Mouse (Mus musculus): ENCODE measurements around the gene Tex45.
A peak's percentile ranks its signal among the peaks of the same experiment; 100 is the strongest.

The Tex45 gene

DNA sequence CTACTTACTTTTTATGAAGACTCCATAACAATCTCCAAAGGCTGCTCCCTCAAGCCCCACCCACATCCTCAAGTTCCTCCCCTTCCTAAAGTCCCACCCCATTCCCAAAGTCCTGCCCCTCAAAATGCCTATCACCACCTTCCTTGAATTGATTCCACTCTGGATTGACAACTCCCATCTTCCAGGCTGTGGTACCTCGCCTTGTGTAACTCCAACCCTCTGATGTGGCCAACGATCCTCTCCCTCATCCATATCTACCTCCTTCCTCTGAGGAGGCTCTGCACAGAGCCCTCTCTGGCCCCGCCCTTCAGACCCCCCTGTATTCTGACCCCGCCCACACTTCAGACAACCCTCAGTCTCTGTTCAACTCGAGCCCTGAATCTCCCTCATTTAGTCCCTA is 14.5 kb downstream of the Tex45 start:
- DNase-seq (ENCODE audit: low read depth, low spot score): no peak

DNA sequence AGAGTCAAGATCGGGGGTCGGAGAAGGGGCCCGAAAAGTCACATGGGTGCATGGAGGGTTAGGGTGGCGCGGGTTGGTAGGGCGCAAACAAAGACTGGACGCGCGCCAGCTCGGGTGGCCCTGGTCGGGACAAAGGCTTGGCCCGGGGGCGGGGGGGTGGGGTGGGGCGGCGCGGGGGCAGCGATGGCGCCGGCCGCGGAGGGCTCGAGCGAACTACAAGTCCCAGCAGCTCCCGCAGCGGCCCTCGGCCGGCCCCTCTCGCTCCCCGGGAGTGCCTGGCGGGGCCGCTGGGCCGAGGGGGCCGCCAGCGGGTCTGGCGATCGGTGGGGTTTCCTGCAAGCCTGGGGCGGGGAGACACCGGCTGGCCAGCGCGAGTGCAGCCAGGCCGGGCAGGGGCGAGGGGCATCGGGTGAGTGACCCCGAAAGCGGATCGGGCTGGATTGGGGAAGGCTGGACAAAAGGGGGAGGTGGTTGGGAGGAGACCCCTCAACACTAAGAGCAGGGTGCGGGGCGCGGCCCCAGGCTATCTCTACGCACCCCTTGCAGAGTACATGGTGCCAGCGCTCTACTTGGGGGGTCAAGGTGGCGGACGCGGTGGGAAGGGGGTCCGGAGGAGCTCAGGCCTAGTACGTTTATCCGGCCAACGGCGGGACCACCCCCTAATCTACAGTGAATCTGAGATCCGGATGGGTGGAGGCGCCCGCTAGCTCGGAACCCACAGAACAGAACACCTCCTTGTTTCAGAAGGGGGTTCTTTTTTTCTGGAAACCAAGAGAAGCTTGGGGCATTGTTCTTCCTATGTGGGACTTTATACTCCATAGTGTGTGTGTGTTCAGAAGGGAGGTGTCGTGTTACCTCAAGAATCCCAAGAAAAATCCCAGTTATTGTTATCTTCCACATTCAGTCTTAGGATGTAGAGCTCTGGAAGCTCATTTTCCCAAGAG is 22.5 kb downstream of the Tex45 start, which contains the start of gene Zfp358:
Gene Zfp358, plus strand, starts transcription at position 238 of the 944 bp plus-strand sequence.
- peak; percentile 86 for DNase-seq (ENCODE audit: low read depth, low spot score)

DNA sequence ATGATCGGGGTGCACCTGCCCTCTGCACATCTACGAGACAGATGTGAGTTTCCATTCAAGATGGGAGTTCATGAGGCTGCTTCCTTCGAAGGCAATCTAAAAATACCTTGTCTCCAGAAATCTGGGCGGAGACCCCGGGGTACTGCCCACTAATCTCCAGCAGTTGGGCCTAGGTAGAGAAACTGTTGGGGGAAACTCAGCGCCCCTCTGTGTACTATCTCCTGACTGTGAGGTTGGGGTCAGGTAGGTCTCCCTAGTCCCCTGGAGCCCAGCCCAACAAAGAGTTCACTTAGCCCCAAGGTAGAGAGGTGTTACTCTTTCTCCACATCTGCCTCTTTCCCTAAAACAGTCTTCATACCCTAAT is 23.2 kb downstream of the Tex45 start:
- no peak for DNase-seq (ENCODE audit: low read depth, low spot score)

DNA sequence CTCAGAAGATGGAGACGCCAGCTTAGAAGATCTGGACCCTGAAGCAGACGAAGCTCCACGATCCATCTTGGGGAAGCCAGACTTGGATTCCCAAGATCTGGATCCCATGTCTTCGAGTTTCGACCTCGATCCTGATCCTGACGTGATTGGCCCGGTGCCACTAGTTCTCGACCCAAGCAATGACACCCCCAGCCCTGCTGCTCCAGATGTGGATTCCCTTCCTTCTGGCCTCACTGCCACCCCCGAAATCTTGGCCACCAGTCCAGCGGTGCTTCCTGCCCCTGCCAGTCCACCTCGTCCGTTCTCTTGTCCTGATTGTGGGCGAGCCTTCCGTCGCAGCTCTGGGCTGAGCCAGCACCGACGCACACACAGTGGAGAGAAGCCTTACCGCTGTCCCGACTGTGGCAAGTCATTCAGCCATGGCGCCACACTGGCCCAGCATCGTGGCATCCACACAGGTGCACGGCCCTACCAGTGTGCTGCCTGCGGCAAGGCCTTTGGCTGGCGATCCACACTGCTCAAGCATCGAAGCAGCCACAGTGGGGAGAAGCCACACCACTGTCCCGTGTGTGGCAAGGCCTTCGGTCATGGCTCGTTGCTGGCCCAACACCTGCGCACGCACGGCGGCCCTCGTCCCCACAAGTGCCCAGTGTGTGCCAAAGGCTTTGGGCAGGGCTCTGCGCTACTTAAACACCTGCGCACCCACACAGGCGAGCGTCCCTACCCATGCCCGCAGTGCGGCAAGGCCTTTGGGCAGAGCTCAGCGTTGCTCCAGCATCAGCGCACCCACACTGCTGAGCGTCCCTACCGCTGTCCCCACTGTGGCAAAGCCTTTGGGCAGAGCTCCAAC is 25.1 kb downstream of the Tex45 start:
- DNase-seq (ENCODE audit: low read depth, low spot score): no peak

DNA sequence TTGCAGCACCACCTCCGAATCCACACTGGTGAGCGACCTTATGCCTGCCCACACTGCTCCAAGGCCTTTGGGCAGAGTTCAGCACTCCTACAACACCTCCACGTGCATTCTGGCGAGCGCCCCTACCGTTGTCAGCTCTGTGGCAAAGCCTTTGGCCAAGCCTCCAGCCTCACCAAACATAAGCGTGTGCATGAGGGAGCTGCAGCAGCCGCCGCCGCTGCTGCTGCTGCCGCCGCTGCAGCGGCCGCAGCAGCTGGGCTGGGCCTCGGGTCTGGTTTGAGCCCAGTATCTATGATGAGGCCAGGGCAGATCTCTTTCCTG is 25.7 kb downstream of the Tex45 start:
- DNase-seq (ENCODE audit: low read depth, low spot score): no peak

DNA sequence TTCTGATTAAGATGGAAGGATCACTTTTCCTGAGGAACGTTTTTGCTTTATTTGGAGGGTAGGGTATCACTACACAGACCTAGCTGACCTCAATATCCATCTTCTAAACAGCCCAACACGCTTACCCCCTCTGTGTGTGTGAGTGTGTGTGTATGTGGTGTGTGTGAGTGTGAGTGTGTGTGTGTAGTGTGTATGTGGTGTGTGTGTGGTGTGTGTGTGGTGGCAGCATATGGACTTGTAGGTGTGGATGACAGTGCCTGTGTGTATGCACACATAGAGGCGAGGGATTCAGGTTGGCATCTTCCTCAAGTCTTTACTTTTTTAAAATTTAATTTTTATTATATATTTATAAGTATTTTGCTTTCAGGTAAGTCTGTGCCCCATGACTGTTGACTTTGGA is 27.9 kb downstream of the Tex45 start:
- no peak for DNase-seq (ENCODE audit: low read depth, low spot score)

DNA sequence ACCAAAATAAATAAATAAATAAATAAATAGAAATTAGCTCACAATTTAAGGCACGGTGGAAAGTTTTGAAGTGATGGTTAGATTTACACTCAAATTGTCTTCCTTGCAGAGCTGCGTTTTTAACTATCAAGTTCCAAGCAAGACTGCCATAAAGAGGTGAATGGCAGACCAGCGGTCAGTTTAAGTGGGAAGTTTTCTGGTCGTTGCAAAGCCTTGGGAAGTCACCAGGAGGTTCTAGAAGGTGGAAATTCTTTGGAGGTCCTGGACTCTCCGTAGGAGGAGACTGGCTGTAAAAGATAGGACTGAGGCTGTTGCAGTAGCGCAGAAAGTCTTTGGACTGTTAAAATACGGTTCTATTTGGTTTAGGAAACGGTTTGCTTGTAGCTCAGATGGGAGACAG is 29.1 kb downstream of the Tex45 start:
- DNase-seq (ENCODE audit: low read depth, low spot score): no peak

DNA sequence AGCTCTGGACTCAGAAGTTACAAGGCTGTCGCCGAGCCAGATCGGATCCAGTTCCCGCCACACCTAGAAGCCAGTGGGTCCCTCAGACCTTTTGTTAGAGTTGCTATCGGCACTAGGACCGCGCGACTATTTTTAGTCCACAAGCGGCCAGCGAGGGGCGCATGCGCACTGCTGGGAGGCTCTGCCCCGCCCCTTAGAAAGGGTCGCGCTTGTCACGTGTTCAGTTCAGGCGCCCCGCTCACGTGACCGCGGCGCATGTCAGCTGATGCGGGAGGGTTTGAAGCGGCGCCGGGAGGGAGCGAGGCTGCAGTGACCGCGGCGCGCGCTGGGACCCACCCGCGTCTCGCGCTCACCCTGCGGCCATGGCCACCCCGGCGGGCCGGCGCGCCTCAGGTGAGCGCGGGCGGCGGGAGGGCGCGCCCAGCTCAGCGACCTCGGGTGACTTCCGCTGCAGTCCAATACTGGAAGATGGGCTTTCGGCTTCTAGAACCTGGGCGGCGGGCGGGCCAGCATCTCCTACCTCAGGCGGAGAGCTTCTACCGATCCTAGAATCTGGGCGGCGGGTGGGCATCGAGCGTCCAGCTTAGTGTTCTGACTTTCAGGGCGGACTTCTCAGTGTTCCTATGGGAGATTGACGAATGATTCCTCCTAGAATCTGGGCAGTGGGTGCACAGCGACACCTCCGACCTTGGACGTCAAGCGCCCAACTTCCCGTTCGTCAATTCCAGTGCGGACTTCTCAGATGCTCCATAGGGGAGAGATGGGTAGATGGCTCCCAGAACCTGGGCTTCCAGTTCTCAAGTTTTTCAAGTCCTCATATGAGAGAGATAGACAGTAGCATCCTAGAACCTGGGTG is 29.8 kb downstream of the Tex45 start, which contains the start of gene Mcoln1:
Gene Mcoln1, plus strand, starts transcription at position 223 of the 856 bp plus-strand sequence.
- peak; percentile 98 for DNase-seq (ENCODE audit: low read depth, low spot score)

DNA sequence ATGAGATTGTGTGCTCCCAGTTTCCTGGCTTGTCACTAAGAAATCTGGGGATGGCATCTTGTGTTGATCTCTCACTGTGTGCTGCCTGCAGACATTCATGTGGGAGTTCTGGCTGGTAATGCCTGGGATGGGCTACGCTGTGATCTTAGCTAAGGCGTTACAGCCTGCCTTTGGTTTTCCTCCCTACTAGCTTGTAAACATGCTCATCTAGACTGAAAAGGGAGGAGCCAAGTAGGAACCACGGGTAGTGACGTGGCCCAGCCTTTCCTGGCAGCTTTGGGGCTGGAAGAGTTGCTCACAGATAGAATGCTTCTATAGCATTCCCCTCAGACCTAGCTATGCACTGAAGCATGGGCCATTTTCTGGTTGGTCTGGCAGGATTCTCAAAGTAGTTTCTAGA is 31.6 kb downstream of the Tex45 start:
- no peak for DNase-seq (ENCODE audit: low read depth, low spot score)

DNA sequence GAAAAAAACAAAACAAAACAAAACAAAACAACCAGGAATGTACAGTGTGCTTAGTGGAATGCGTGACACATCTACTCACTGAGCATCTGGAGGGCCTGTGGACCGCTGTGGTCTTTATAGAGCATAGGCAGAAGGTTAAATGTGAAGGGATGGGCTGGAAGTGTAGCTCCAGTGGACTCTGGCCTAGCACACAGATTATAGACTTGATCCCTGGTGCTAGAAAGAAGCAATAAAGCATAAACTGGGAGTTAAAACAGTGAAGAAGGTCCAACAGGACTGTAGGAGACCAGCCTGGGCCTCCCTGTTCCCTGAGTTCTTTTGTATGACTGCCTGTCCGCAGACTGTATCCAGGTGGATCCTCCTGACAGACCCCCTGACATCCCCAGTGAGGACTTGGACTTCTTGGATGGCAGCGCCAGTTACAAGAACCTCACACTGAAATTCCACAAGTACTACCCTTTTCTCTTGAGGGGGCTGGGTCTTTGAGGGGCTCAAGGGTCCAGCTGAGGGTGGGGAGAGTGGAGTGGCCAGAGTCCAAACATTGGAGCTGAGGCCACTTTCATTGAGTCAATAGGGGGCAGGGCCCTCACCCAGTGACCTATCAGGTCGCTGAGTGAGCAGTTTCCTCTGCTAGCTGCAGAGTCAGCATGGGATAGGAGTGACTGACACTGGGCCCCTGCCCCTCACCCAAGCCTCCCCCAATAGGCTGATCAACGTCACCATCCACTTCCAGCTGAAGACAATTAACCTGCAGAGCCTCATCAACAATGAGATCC is 37.5 kb downstream of the Tex45 start:
- no peak for DNase-seq (ENCODE audit: low read depth, low spot score)

DNA sequence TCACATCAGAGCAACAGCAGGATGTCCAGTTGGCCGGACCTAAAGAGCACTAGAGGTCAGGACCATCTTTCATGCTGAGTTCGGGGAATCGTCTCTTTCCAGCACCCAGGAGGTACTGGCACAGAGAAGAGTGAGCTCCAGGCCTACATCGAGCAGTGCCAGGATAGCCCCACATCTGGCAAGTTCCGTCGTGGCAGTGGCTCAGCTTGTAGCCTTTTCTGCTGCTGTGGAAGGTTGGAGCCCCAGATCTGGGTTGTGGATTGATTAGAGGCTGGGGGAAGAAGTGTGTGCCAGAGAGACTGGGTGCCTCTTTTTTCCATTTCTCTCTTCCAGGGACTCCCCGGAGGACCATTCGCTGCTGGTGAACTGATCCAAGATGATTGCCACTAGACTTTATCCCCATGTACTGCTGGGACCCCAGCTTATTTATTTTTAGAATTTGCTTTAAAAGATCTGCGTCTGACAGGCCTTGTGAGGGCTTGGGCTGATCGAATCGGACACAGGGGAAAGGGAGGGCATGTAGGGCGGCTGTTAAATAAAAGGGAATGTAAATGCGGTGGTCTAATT is 44.1 kb downstream of the Tex45 start:
- no peak for DNase-seq (ENCODE audit: low read depth, low spot score)

DNA sequence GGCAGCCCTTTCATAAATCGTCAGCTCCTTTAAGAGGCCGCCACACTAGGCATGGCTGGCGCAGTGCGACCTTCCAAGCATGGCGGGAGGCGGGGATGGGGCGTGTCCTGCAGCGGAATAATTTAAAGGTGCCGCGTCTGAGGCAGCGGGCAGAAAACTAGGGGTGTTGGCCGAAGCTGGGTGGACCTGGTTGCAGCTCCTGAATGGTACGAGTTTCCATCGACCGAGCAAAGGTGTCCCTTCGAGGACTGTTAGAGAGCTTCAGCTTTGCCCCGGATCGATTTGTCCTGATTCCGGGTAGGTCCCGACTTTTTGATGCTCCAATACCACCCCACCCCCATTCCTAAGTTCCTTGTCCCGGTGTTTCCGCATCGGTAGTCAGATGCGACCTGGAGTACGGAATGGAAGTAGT is 44.6 kb downstream of the Tex45 start, which contains the start of gene Pnpla6:
Gene Pnpla6, plus strand, starts transcription at position 125 of the 412 bp plus-strand sequence.
- peak; percentile 78 for DNase-seq (ENCODE audit: low read depth, low spot score)

DNA sequence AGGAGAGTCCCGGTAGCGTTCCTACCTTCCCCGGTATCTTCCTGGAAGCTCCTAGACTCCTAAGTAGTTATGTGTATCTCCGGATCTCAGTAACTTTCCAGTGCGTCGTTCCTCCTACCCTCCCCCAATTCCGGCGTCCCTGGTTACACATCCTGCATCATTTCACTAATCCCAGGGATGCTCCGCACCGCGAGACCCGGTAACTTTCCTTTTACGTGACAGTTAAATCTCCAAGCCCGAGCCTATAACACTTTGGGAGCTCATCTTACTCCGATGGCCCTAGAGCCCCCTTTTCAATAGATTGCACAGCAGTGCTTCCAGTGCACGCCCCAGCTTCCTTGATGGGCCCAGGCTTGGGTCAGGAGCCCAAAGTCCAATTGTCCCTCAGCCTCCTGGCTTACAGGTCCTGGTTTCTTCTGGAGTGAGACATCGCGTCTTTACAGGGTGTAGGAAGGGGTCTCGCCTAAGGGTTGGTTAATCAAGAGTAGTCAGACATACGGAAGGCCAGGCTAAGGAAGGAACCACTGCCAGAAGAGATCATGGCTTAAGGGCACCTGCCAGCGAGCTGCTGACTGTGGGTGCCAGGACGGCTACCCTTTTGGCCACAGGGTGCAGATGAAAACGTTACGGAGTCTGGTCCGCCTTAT is 45.2 kb downstream of the Tex45 start:
- peak; percentile 45 for DNase-seq (ENCODE audit: low read depth, low spot score)

DNA sequence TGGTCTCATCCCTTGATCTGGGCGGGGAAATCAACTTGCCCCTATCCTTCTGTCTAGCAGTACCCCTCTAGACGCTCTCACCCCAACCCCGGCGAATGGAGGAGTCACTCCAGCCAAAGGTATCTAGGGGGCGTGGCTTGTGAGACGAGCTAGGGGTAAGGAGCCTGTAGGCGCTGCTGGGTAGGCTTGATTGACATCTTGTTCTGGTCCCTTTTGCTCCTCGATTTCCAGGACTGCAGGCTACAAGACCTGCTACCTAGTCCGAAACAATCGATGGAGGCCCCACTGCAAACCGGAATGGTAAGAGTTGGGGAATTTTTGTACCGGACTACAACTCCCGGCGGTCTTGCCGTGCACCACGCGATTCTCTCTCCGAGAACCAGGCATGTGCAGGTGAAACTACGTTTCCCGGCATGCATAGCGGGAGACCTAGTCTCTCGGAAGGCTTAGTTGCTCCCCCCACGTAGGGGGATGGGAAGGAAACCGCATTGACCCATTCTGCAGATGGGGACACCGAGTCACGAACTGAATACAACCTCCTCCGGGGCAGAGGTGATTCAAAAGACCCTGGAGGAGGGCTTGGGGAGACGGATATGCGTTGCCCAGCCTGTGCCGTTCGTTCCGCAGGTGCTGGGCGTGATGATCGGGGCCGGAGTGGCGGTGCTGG is 45.9 kb downstream of the Tex45 start:
- DNase-seq (ENCODE audit: low read depth, low spot score): peak; percentile 94

DNA sequence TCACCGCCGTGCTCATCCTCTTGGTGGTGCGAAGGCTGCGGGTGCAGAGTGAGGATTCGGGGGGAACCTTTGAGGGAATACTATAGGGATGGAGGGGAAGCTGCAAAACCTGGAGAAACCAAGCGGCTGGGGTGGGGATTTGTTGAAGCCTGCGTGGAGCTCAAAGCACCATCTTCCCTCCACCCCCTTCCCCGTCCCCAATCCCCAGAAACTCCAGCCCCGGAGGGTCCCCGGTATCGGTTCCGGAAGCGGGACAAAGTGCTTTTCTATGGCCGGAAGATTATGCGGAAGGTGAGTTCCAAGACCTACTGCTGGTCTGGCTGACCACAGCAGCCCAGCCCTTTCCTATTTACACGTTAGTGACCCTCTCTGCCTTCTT is 46.4 kb downstream of the Tex45 start:
- peak; percentile 19 for DNase-seq (ENCODE audit: low read depth, low spot score)

DNA sequence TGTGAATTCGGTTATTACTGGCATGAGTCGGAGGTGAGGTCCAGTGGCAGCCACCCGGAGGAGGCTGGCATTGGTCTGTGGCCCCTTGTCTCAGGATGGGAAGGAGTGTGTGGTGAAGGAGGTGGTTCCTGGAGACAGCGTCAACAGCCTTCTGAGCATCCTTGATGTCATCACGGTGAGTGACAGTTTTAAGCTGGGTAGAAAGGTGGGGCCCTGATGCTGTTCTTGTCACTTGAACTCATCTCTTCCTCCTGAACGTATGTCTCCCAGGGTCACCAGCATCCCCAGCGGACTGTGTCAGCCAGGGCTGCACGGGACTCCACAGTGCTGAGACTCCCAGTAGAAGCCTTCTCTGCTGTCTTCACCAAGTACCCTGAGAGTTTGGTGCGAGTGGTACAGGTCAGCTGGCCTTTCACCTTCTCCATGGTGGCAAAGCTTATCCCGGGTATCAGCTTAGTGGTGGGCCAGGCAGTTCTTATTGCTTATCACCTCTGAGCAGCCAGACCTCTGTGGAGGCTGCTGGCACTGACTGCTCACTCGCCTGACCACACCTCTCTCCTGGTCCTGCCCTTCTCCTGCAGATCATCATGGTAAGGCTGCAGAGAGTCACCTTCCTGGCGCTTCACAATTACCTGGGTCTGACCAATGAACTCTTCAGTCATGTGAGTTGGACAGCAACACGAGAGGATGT is 51.5 kb downstream of the Tex45 start:
- DNase-seq (ENCODE audit: low read depth, low spot score): no peak

DNA sequence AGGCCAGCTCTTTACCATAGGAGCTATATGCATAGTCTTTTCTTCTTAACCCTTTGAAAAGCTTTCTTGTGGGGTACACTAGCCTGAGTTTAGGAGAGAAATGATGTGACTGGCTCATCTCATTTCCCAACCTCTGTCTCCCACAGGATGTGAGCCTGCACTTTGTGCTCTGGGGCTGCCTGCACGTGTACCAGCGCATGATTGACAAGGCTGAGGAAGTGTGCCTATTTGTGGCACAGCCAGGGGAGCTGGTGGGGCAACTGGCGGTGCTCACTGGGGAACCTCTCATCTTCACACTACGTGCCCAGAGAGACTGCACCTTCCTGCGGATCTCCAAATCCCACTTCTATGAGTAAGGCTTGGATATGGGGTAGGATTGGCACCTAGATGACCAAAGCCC is 60.2 kb downstream of the Tex45 start:
- DNase-seq (ENCODE audit: low read depth, low spot score): no peak

DNA sequence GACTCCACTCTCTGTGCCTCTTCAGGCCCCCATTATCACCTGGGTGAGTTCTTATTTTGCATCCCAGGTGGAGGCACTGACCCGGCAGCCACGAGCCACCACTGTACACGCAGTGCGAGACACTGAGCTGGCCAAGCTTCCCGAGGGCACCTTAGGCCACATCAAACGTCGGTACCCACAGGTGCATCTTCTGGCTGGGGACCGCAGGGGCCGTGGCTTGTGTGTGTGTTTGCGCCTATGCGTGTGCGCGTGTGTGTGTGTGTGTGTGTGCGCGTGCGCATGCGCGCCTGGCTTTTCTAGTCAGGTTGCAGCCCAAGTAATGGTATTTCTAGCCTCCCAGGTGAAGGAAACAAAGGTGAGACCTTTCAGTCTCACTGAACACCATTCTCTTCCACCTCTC is 61.3 kb downstream of the Tex45 start:
- no peak for DNase-seq (ENCODE audit: low read depth, low spot score)

Data from mesoderm, embryonic 11.5 days (tissue).